Mouse (Mus musculus): ENCODE measurements around the gene Olfr876. TPM values are rescaled to one million over a fixed set of nuclear protein-coding genes. Genes with fewer than 3 reads are reported as not detected.
"Not testable (repeated sequence)": the region's sequence is repeated elsewhere in the genome, so short reads cannot be mapped to it uniquely, and the experiment has no call there.

The Olfr876 gene
- not detected for total RNA-seq (2021)
- long read RNA-seq, experiment 1, result 0 reads
- long read RNA-seq, experiment 2, result 0 reads

DNA sequence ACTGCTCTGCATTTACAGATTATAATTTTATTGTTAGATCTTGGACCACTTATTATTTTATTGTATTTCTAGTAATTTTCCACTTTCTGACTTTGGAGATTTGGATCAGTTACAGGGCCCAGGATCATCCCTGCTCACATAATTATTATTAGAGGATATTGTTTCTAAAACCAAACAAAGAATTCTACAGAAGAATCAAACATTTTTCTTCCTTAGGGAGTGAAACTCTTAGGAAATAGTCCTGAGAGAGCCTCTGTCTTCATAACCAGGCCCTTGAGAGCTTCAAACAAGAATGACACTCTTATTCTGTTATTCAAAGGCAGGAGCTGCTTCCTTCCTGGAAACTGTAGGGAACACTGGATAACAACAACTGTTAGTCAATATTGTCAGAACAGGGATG, at the start of gene Olfr876:
TSS of gene Olfr876 (plus strand) at position 301 of the 400 bp plus-strand sequence.
- DNase-seq, result no peak

DNA sequence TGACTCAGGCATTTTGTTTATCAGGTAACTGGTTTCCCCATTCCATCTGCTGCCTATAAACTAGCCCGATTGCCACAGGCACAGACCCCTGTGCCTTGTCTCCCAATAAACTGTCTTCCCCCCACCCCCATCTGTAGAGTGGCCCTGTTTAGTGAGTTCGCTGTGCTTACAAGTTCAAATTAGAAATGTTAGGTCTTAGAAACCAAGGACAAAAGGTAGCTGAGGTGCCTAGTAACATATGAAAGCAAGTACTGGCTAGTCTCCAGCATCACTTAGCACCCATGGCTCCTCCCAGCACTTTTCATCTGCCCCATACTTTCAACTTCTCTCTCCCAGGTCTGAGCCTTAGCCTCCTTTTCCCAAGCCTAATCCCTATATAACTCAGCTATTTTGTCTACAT, 41.1 kb upstream of the Olfr876 start:
- no peak for DNase-seq

DNA sequence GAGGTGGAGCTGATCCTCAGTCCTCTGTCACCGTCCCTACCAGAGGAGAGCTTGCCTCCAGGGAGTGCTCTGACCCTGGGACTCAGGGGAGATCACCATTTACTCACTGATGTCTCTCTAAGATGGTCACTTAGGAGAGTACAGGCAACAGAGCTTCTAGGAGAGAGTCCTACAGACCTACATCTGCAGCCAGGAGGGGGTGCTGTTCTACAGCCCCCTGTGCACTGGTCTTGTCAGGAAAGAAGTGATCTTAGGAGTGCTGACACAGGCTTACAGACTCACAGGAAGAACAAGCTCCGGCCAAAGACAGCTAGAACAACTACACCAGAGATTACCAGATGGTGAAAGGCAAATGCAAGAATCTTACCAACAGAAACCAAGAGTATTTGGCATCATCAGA, 40.3 kb upstream of the Olfr876 start:
- DNase-seq, result peak; percentile 52

DNA sequence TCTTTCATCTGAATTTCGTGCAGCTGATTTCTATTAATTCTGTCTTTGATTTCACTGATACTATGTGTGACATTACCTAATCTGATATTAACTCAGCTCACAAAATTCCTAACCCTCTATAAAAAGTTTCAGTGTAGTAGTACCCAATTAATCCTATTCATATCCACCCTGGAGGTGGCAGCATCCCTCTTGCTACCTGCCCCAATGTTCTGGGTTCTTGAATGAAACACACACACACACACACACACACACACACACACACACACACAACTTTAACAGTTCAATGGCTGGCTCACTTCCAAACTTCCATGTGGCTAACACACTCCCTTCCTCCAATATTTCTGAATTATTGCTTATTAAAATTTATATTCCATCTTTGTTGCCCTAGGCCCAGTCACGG, 32.2 kb upstream of the Olfr876 start:
- no peak for DNase-seq

DNA sequence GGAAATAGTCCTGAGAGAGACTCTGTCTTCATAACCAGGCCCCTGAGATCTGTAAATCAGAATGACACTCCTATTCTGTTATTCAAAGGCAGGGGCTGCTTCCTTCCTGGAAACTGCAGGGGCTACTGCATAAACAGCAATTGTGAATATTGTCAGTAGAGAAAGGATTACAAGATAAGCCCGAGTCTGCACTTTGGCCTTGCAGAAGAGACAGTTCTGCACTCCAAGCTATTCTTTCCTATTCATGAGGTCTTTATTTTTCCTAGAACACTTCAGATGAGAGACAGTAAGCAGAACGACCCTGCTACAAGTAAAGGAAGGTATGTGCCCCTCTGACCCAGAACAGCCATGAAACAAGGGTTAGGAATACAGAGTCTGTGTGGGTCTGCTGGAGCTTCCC, 31.1 kb upstream of the Olfr876 start, which contains the start of gene Olfr875:
TSS of gene Olfr875 (plus strand) at position 99 of the 400 bp plus-strand sequence.
- no peak for DNase-seq

DNA sequence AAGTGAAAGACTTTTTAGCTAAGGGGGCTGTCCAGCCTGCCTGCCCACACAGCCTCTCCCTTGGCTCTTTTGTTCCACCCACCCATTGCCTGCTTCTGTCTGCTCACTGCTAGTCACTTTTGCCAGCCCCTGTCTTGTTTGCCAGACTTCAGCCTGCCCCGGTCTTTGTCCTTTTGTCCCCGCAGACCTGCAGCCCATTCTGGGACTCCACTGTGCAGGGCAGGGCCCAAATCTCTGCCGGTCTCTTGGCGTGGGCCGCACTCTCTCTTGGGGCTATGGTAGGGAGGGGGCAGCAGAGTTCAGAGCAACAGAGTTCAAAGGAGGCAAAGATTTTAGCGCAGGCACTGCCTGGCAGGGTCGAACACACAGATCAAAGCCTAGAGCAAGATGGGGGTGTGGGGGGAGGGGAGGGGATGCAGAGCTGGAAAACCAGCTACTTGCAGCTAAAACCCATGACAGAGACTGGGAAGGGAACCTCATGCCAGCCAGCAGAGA, 20.0 kb upstream of the Olfr876 start:
- DNase-seq, result peak; percentile 44

DNA sequence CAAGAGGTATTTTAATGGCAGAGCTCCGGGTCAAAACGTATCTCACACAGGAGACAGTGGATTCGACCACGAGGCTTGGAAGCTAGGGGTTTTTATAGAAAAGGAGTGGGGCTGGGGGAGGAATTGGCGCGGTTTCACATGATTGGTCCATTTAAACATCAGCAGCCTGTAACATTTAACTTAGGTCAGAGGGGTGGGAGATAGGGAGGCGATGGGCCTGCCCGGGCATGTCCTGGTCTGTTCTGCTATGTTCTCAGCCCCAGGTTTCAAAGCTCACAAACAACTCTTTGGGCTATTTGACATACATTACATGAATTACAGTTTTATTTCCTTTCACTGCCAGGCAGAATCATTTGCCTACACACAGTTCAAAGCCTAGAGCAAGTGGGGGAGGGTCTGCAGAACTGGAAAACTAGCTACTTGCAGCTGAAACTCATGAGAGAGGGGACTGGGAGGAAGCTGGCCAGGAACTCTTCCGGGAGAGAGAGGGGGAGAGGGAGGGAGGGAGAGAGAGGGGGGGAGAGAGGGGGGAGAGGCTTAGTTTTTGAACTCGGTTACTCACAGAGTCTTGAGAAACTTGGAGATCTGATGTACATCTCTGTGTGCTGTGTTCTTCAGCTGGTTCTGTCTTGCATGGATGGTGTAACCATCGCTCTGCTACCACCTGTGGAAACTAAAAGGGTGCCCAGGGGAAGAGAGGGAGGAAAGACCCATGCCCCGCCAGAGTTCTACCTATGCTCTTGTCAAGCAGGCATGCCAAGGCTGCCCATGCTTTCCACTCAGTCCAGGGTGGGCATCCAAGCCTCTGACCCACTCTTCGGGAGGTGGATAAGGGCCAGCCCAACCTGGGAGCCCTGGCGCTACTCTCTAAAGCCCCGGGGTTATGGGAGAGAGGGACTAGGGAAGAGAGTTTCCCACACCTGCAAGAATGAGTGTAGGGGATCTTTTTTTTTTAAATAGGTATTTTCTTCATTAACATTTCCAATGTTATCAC, 19.1 kb upstream of the Olfr876 start:
- DNase-seq, result not testable (repeated sequence)

DNA sequence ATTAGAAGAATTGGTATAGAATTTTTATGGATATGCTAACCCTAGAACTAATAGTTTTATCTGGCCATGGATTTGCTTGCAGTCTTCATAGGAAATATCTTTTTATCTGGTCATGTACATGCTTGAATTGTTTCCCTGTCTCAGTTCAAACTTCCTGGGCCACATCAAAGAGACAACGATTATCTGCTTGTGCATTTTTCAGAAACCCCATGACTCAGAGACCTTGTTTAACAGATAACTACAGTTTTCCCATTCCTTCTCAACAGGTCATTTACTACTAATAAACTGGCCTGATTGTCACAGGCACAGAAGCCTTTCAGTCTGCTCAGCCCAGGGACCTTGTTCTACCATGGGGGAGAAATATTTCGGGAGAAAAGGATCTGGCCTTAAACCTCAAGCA, 16.4 kb upstream of the Olfr876 start:
- DNase-seq, result no peak

DNA sequence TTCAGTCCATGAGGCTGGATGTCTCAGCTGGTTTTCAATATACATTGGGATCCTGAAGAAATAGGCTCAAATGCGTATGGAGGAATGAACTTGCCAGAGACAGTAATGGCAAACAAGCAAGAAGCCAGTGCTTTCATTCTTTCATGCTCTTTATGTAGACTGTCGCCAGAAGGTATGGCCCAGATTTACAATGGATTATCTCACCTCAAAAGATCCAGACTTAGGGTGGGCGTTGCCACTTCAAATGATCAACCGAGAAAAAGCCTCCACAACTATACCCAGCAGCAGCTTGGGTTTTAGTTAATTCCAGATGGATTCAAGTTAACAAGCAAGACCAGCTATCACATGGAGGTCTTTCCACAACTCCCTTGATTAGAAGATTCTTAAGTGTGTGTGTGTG, 776 bp upstream of the Olfr876 start:
- no peak for DNase-seq

DNA sequence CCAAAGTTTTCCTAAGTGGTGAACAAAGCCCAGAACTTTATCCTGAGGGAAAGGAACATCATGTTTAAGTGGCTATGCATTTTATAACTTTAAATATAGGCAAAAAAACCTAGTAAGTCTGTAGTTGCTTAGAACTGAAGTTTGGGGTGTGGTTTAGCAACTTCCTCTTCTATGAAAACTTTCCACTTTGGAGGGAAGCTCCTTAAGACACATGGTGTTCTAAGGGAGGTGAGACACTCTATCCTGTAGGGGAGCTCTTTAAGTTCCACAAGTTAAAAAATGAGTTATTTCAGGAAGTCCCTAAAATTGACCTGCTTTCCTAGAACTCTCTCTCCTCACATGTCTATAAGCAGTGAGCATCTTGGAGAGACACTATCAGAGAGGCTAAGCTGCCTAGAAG, 4.4 kb downstream of the Olfr876 start:
- no peak for DNase-seq

DNA sequence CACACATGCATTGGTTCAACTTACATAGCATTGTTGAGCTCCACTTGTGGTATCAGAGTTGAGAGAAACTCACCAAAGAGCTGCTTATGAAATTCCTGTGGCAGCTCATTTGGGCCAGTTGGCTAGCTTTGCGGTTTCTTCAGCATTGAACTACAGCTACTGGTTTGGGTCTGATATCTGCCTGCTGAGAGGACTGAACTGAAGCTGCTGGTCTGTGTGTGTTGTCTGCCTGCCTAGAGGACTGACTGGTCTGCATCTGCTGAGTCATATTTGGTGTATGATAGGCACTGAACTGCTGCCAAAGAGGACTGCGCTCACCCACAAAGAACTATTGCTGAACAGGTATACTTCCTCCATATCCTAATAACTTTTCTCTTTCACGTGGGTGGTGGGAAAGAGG, 5.6 kb downstream of the Olfr876 start:
- peak; percentile 33 for DNase-seq

DNA sequence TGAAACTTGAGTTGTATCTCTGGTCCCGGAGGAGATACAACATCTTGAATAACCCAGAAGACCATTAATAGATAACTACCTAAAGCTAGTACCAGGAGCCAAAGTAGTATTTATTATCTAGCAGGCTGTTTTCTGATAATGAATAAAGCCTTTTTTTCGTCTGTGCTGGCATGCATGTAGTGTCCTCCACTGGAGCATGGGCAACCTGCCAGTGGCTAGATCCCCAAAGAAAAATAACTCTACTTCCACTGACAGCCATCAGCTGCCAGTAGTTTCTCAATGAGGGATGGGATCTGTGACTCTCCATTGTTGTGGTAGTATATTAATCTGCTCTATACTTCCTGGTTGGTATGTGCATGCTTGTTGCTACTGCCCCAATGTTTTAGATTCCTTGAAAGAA, 6.1 kb downstream of the Olfr876 start:
- peak; percentile 82 for DNase-seq

DNA sequence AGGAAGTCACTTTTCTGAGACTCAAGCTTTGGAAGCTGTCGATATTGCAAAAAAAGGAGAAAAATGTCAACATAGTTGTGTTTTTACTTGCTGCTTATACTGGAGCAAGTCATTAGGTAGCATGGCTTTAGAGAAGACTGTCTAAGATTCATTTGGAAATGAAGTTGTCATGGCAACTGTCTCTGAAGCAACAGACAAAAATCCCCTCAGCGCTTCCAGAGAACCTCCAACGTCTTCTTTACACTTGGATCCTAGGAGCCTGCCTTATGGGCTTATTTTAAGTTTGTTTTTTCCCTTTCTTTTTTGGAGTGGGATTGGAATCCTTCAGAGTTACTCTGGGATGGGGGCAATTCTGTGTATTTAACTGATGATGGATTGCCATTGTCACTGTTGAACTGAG, 11.9 kb downstream of the Olfr876 start:
- no peak for DNase-seq

DNA sequence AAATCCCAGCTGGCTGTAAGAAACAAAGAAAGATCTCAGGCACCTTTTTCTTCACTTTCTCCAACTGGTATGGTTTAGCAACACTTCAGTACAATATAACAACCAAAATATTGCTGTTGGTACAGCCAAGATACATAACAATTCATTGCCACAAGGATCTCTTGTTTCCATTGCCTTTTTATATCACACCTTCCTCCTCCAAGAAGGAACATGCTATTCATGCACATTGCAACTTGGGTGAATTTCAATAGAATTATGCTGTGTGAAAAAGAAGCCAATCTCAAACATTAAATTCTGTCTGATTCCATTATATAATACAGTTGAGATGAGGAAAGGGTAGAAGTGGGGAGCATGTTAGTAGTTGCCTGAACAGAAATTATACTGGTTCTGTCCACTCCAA, 27.1 kb downstream of the Olfr876 start:
- no peak for DNase-seq

DNA sequence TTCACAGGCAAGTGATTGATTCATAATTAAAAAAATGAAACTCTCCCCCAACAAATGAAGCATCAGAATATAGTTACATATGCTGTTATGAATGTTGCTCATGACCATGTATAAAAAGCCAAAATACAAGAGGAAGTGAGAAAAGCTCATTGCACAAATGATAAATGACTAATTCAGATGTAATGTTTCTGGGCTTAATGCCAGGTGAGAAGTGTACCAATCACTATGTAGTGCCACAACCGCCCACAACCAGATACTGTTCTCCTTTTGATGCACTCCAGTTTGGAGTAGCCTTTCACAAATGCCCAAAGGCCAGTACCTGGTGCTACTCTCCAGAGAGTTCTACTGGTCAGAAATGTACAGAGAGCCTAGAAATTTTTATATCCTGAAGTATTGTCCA, 30.5 kb downstream of the Olfr876 start:
- no peak for DNase-seq

DNA sequence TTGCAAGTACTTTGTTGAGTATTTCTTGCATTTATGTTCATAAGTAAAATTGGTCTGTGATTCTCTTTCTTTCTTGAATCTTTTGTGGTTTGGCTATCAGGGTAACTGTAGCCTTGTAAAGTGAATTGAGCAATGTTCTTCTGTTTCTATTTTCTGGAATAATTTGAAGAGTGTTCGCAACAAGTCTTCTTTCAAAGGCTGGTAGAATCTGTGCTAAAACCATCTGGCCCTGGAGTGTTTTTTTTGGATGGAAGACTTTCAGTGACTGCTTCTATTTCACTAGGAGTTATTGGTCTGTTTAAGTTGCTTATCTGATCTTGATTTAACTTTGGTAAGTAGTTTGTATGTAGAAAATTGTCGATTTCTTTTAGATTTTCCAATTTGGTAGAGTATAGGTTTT, 46.4 kb downstream of the Olfr876 start:
- DNase-seq, result no peak

DNA sequence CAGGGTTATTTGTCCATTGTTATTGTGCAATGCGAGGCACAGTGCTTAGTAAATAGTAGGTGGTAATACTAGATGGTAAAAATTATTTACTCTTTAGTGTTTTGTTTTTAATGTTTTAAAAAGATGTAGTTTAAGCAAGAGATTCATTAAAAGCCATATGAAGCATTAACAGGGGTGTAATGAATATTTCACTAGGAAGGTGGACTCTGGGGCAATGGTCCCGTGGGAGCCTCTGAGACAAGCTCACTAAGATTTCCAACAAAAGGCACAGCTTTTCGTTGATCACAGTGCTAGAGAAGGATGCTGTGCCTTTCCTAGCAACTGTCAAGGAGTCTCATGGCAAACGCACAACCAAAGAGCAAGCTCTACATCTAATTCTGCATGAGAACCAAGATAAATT, 51.1 kb downstream of the Olfr876 start, which contains the start of gene Olfr877:
TSS of gene Olfr877 (plus strand) at position 301 of the 400 bp plus-strand sequence.
- DNase-seq, result no peak

Other genes starting within 250 kb of the Olfr876 start
- gene Siae, start 247.3 kb upstream of the Olfr876 start, total RNA-seq (2021), result 10 to 100 TPM; 13.7 to 14.5 TPM
- gene Spa17, start 189.3 kb upstream of the Olfr876 start, total RNA-seq (2021), result 1 to 10 TPM; 3.5 to 3.7 TPM
- 10 to 100 TPM; 81.4 to 88.9 TPM for gene Tbrg1, start 145.7 kb upstream of the Olfr876 start, total RNA-seq (2021)
- gene Panx3, start 133.8 kb upstream of the Olfr876 start, total RNA-seq (2021), result under 1 TPM in 1 of 2 experiments, not detected in 1; 0.99 TPM
- gene Olfr160, start 86.8 kb upstream of the Olfr876 start, total RNA-seq (2021), result not detected
- gene Olfr874, start 57.9 kb upstream of the Olfr876 start, total RNA-seq (2021), result not detected
- gene Olfr875, start 31.2 kb upstream of the Olfr876 start, total RNA-seq (2021), result not detected
- not detected for gene Olfr877, start 51.2 kb downstream of the Olfr876 start, total RNA-seq (2021)
- not detected for gene Olfr145, start 93.7 kb downstream of the Olfr876 start, total RNA-seq (2021)
- gene Olfr878, start 114.8 kb downstream of the Olfr876 start, total RNA-seq (2021), result not detected
- gene Olfr881, start 188.8 kb downstream of the Olfr876 start, total RNA-seq (2021), result not detected
- not detected for gene Olfr883, start 222.8 kb downstream of the Olfr876 start, total RNA-seq (2021)
- gene Olfr884, start 243.5 kb downstream of the Olfr876 start, total RNA-seq (2021), result not detected